ENCODE assay signal across 17 mouse cellular contexts in genomic region chr7:96878511-96879276, GRCm38 (mm10).
DNase-seq lines count a peak whose midpoint lies in the region; ATAC-seq and TF ChIP-seq lines count a peak whose summit lies in the region.
"Had no signal": no experiment of that assay in that cellular context is flagged by ENCODE, and none has a peak within 500 bp of the region (broad histone marks: within the 10 kb centered on the region; RNA-seq: fewer than 3 reads in every experiment).

No protein-coding gene starts in this region.

- H3K4me2 ChIP-seq in CH12.LX (ENCODE audit: insufficient read depth, low read depth, poor library complexity, severe bottlenecking): peak overlapping the region; percentile 51; the same call in 1 of the 2 replicates
- no peak overlapping the region for H3K4me2 ChIP-seq in kidney, embryonic 15.5 days
- no peak overlapping the region for H3K4me2 ChIP-seq in midbrain, embryonic 15.5 days
- H3K4me2 ChIP-seq: embryonic facial prominence, embryonic 13.5 days; heart, embryonic 13.5 days; hindbrain, embryonic 14.5 days; intestine, embryonic 15.5 days had no signal

- no peak for TF ChIP-seq POLR2A in CH12.LX (IDR thresholded peaks at IDR 0.05; ENCODE audit: low read depth, low read length)

- peak; percentile 55; the same call in 1 of the 2 replicates for ATAC-seq in granulocyte monocyte progenitor cell, adult 5-6 weeks (replicated peaks; ENCODE audit: poor library complexity, severe bottlenecking)
- no peak for ATAC-seq in kidney, embryonic 15.5 days (replicated peaks; ENCODE audit: low FRiP score)
- ATAC-seq in midbrain, embryonic 15.5 days (replicated peaks): no peak
- ATAC-seq: forebrain, postnatal 0 days; intestine, embryonic 15.5 days; liver, postnatal 0 days had no signal

- peak overlapping the region; percentile 66; the same call in 1 of the 2 replicates for H3K9ac ChIP-seq in CH12.LX (ENCODE audit: insufficient read depth, low read depth)
- no peak overlapping the region for H3K9ac ChIP-seq in kidney, embryonic 15.5 days
- no peak overlapping the region for H3K9ac ChIP-seq in midbrain, embryonic 15.5 days
- H3K9ac ChIP-seq: embryonic facial prominence, embryonic 13.5 days; forebrain, postnatal 0 days; heart, embryonic 13.5 days; hindbrain, embryonic 14.5 days; intestine, embryonic 15.5 days; liver, postnatal 0 days had no signal

- no peak overlapping the region; the same call in 1 of the 2 replicates for H3K27ac ChIP-seq in CH12.LX (ENCODE audit: insufficient read depth, low read depth)
- H3K27ac ChIP-seq in kidney, embryonic 15.5 days: no peak overlapping the region
- H3K27ac ChIP-seq in midbrain, embryonic 15.5 days: no peak overlapping the region
- H3K27ac ChIP-seq: embryonic facial prominence, embryonic 13.5 days; heart, embryonic 13.5 days; hindbrain, embryonic 14.5 days; intestine, embryonic 15.5 days; limb, embryonic 10.5 days had no signal

- H3K79me2 ChIP-seq in CH12.LX (replicated peaks; ENCODE audit: control insufficient read depth, extremely low read depth, insufficient read depth, poor library complexity, severe bottlenecking): no peaks in the 10 kb centered on the region

- 85% methylated on average over 7 of the region's 7 CpGs for WGBS in kidney, embryonic 15.5 days
- WGBS in midbrain, embryonic 15.5 days: 82% methylated on average over 7 of the region's 7 CpGs

- no peaks in the 10 kb centered on the region for H3K9me3 ChIP-seq in CH12.LX (replicated peaks; ENCODE audit: low read length)
- H3K9me3 ChIP-seq in kidney, embryonic 15.5 days (replicated peaks): no peaks in the 10 kb centered on the region
- H3K9me3 ChIP-seq in midbrain, embryonic 15.5 days: no peaks in the 10 kb centered on the region
- H3K9me3 ChIP-seq: embryonic facial prominence, embryonic 13.5 days; heart, embryonic 13.5 days; intestine, embryonic 15.5 days; limb, embryonic 10.5 days had no signal

- no peaks in the 10 kb centered on the region for H3K36me3 ChIP-seq in CH12.LX (replicated peaks in 1 of 2; ENCODE audit: control insufficient read depth in 1 of 2, insufficient read depth in 1 of 2, low read length in 1 of 2)
- peaks cover 13% of the 10 kb centered on the region for H3K36me3 ChIP-seq in kidney, embryonic 15.5 days
- H3K36me3 ChIP-seq in midbrain, embryonic 15.5 days (replicated peaks): no peaks in the 10 kb centered on the region; the same call in 1 of the 2 replicates

- dilution Hi-C loops in CH12.LX (cut with MboI; ENCODE audit: extremely low pct_ligation_motif_present, extremely low pct_unique_long_range_greater_than_20kb, low sequenced_read_pairs): no loop called here

- TF ChIP-seq RAD21 in CH12.LX (IDR thresholded peaks at IDR 0.05; ENCODE audit: low read depth, low read length): no peak

- H3K4me1 ChIP-seq in CH12.LX (ENCODE audit: control insufficient read depth in 1 of 2, insufficient read depth in 2 of 2): peaks cover 13 to 54% of the 10 kb centered on the region in 2 experiments
- no peaks in the 10 kb centered on the region for H3K4me1 ChIP-seq in kidney, embryonic 15.5 days
- no peaks in the 10 kb centered on the region for H3K4me1 ChIP-seq in midbrain, embryonic 15.5 days
- H3K4me1 ChIP-seq: intestine, embryonic 15.5 days; limb, embryonic 10.5 days had no signal

- in situ Hi-C loops in CH12.LX (cut with MboI; ENCODE audit: low pct_ligation_motif_present, low pct_unique_long_range_greater_than_20kb, low sequenced_read_pairs): no loop called here

- TF ChIP-seq CTCF in CH12.LX (conservative IDR thresholded peaks at IDR 0.05 in 1 of 2, IDR thresholded peaks at IDR 0.05 in 1 of 2; ENCODE audit: low read depth in 2 of 2, low read length in 2 of 2): no peak

- no peak overlapping the region for H3K4me3 ChIP-seq in CH12.LX (replicated peaks in 1 of 3; ENCODE audit: low read depth in 2 of 3, low read length in 2 of 3, poor library complexity in 1 of 3)
- no peak overlapping the region for H3K4me3 ChIP-seq in kidney, embryonic 15.5 days (replicated peaks)
- H3K4me3 ChIP-seq in midbrain, embryonic 15.5 days: no peak overlapping the region
- H3K4me3 ChIP-seq: embryonic facial prominence, embryonic 13.5 days; heart, embryonic 13.5 days; intestine, embryonic 15.5 days; limb, embryonic 10.5 days had no signal

- no peaks in the 10 kb centered on the region for H3K27me3 ChIP-seq in CH12.LX (replicated peaks)
- H3K27me3 ChIP-seq in kidney, embryonic 15.5 days: no peaks in the 10 kb centered on the region
- H3K27me3 ChIP-seq in midbrain, embryonic 15.5 days (replicated peaks): no peaks in the 10 kb centered on the region
- H3K27me3 ChIP-seq: embryonic facial prominence, embryonic 13.5 days; heart, embryonic 13.5 days; intestine, embryonic 15.5 days had no signal

- DNase-seq in spleen, adult 12 weeks (ENCODE audit: low spot score): peak; percentile 5
- DNase-seq in spleen, postnatal 14 days (ENCODE audit: low spot score in 2 of 2): no peak
- DNase-seq in CH12.LX (ENCODE audit: extremely low read depth): peak; percentile 88
- no peak for DNase-seq in cerebellum, adult 9-10 months
- DNase-seq: adrenal gland, adult 8-10 months; cerebellum, adult 8-10 months; forebrain, postnatal 0 days; liver, postnatal 0 days; retina, postnatal 1 day had no signal

- TF ChIP-seq EP300 in CH12.LX (IDR thresholded peaks at IDR 0.05; ENCODE audit: low read length): peak; percentile 76

TF ChIP-seq in CH12.LX, 34 proteins besides CTCF, POLR2A, EP300 and RAD21:
- TF ChIP-seq UBTF (IDR thresholded peaks at IDR 0.05; ENCODE audit: low read depth, low read length): no peak
- no peak for TF ChIP-seq RCOR1 (conservative IDR thresholded peaks at IDR 0.05; ENCODE audit: low read depth, low read length)
- no peak for TF ChIP-seq ZNF384 (IDR thresholded peaks at IDR 0.05; ENCODE audit: low read depth, low read length)
- TF ChIP-seq TCF12 (IDR thresholded peaks at IDR 0.05; ENCODE audit: low read depth, low read length): peak; percentile 31; the same call in 1 of the 2 replicates
- TF ChIP-seq SIN3A (IDR thresholded peaks at IDR 0.05; ENCODE audit: low read length): no peak
- no peak for TF ChIP-seq GABPA (IDR thresholded peaks at IDR 0.05; ENCODE audit: insufficient replicate concordance, low read depth, low read length)
- TF ChIP-seq KAT2A (IDR thresholded peaks at IDR 0.05; ENCODE audit: insufficient replicate concordance, low read length): no peak
- TF ChIP-seq JUND (conservative IDR thresholded peaks at IDR 0.05; ENCODE audit: low read depth, low read length): no peak
- TF ChIP-seq MAX (IDR thresholded peaks at IDR 0.05; ENCODE audit: low read length): no peak; the same call in 1 of the 2 replicates
- no peak for TF ChIP-seq CHD2 (IDR thresholded peaks at IDR 0.05; ENCODE audit: low read length)
- TF ChIP-seq TBP (conservative IDR thresholded peaks at IDR 0.05; ENCODE audit: low read depth, low read length): no peak
- TF ChIP-seq ETS1 (conservative IDR thresholded peaks at IDR 0.05; ENCODE audit: low read depth, low read length): peak; percentile 64
- TF ChIP-seq MEF2A (IDR thresholded peaks at IDR 0.05; ENCODE audit: borderline replicate concordance, low read depth, low read length): peak; percentile 61; the same call in 1 of the 2 replicates
- TF ChIP-seq BHLHE40 (IDR thresholded peaks at IDR 0.05; ENCODE audit: low read depth, low read length): peak; percentile 41; the same call in 1 of the 2 replicates
- TF ChIP-seq SMC3 (IDR thresholded peaks at IDR 0.05; ENCODE audit: low read depth, low read length): no peak
- peak; percentile 65 for TF ChIP-seq IRF4 (IDR thresholded peaks at IDR 0.05; ENCODE audit: low read depth, low read length)
- no peak for TF ChIP-seq CHD1 (IDR thresholded peaks at IDR 0.05; ENCODE audit: low read depth, low read length)
- no peak for TF ChIP-seq ZKSCAN1 (IDR thresholded peaks at IDR 0.05; ENCODE audit: borderline replicate concordance, low read depth, low read length)
- no peak for TF ChIP-seq USF2 (conservative IDR thresholded peaks at IDR 0.05; ENCODE audit: low read depth, low read length)
- peak; percentile 68 for TF ChIP-seq ELF1 (IDR thresholded peaks at IDR 0.05; ENCODE audit: low read depth, low read length)
- TF ChIP-seq USF1 (IDR thresholded peaks at IDR 0.05; ENCODE audit: low read depth, low read length): no peak
- no peak for TF ChIP-seq MAFK (IDR thresholded peaks at IDR 0.05; ENCODE audit: insufficient replicate concordance, low read length)
- no peak for TF ChIP-seq POLR2AphosphoS2 (IDR thresholded peaks at IDR 0.05; ENCODE audit: low read depth, low read length)
- no peak for TF ChIP-seq NELFE (IDR thresholded peaks at IDR 0.05; ENCODE audit: low read depth, low read length)
- no peak for TF ChIP-seq MXI1 (IDR thresholded peaks at IDR 0.05; ENCODE audit: low read depth, low read length)
- TF ChIP-seq ZMIZ1 (IDR thresholded peaks at IDR 0.05; ENCODE audit: low read depth, low read length): no peak
- TF ChIP-seq E2F4 (IDR thresholded peaks at IDR 0.05; ENCODE audit: insufficient replicate concordance, low read depth, low read length): no peak
- no peak for TF ChIP-seq MYC (IDR thresholded peaks at IDR 0.05; ENCODE audit: low read depth, low read length)
- no peak for TF ChIP-seq JUN (IDR thresholded peaks at IDR 0.05; ENCODE audit: insufficient read depth, low read depth, low read length)
- no peak for TF ChIP-seq PAX5 (IDR thresholded peaks at IDR 0.05; ENCODE audit: low read length)
- TF ChIP-seq NRF1 (IDR thresholded peaks at IDR 0.05; ENCODE audit: low read depth, low read length): no peak; the same call in 1 of the 2 replicates
- no peak for TF ChIP-seq MAZ (IDR thresholded peaks at IDR 0.05; ENCODE audit: low read depth, low read length)
- no peak for TF ChIP-seq ZC3H11A (IDR thresholded peaks at IDR 0.05; ENCODE audit: low read depth, low read length)

Comparison
In these comparisons a context has a peak if more than half of its experiments do, and no peak if none do; other contexts are left out.
1. DNase-seq: peak in spleen, adult 12 weeks (single experiment) and CH12.LX (single experiment); none in spleen, postnatal 14 days (0 of 2) and cerebellum, adult 9-10 months (single experiment).